Mouse (Mus musculus): ENCODE measurements around the gene Smg6. TPM values are rescaled to one million over a fixed set of nuclear protein-coding genes. Genes with fewer than 3 reads are reported as not detected.
A peak's percentile ranks its signal among the peaks of the same experiment; 100 is the strongest.

The Smg6 gene
- polyA plus RNA-seq, 1 experiment from 2014 or later: 15.9 TPM

MicroRNA genes within 50 kb of the gene (microRNA counts, 519-probe panel; counts per million panel counts)
- microRNA mmu-miR-132 (4,996 counts per million, percentile 49 among the panel's probes with 10 or more counts), microRNA mmu-miR-212 (not detected)

Small RNA genes lying within 50 kb of the gene (microRNA-seq; reads per million reads assigned to microRNA genes)
- 792 reads per million, percentile 79 among the genes with 10 or more reads in this experiment for gene Mir132
- 40.7 reads per million, percentile 46 among the genes with 10 or more reads in this experiment for gene Mir212

Other genes starting within 250 kb of the Smg6 start
- gene Pafah1b1, start 201.2 kb upstream of the Smg6 start, polyA plus RNA-seq (2014; fragmentation: Nextera tagmentation; extraction: Ambion mirVana): 105 and 120 TPM in 2 replicates
- 34.4 and 41.1 TPM in 2 replicates for gene Mettl16, start 155.0 kb upstream of the Smg6 start, polyA plus RNA-seq (2014; fragmentation: Nextera tagmentation; extraction: Ambion mirVana)
- gene Mnt, start 94.9 kb upstream of the Smg6 start, polyA plus RNA-seq (2014; fragmentation: Nextera tagmentation; extraction: Ambion mirVana): 9.8 and 10.3 TPM in 2 replicates
- gene Sgsm2, start 28.8 kb upstream of the Smg6 start, polyA plus RNA-seq (2014; fragmentation: Nextera tagmentation; extraction: Ambion mirVana): 24.3 and 25.7 TPM in 2 replicates
- 25.6 and 31.0 TPM in 2 replicates for gene Tsr1, start 27.8 kb upstream of the Smg6 start, polyA plus RNA-seq (2014; fragmentation: Nextera tagmentation; extraction: Ambion mirVana)
- gene Srr, start 125 bp downstream of the Smg6 start, polyA plus RNA-seq (2014; fragmentation: Nextera tagmentation; extraction: Ambion mirVana): 34.4 and 49.9 TPM in 2 replicates
- 0.66 and 0.92 TPM in 2 replicates for gene Hic1, start 243.7 kb downstream of the Smg6 start, polyA plus RNA-seq (2014; fragmentation: Nextera tagmentation; extraction: Ambion mirVana)